Mouse (Mus musculus) lung, adult 18-20 months (tissue): ENCODE results near the gene Suds3.

Experiments used
- DNase-seq, 2 experiments: peaks; one replicate each; pipeline ENCODE4 v3.0.0; 2022; ENCODE audit warnings: mixed read lengths in 2 of 2

The Suds3 gene

DNA sequence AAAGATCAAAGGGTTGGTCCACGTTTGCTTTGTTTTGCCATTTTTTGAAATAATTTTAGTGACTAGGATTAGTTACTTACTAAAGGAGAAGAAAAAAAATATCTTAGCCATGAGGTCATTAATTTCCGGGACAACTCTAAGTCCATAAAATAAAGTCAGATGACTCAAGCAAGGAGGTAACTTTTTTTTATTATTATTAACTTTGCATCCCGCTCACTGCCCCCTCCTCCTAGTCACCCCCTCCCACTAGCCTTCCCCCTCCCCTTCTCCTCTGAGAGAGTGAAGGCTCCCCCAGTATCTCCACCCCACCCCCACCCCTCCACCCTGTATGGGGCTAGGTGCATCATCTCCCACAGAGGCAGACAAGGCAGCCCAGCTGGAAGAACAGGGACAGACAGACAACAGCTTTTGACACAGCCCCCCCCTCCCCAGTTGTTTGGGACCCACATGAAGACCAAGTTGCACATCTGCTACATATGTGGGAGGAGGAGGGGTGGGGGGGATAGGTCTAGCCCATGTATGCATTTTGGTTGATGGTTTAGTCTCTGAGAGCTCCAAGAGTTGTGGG is 19.1 kb upstream of the Suds3 start:
- DNase-seq: no peak

GRCm38 (mm10) chr5:117134066-117134888 is 18.4 kb upstream of the Suds3 start:
- DNase-seq: peak; percentile 89 to 93

GRCm38 (mm10) chr5:117133446-117134065 is 17.6 kb upstream of the Suds3 start:
- DNase-seq: peak; percentile 73 to 77

DNA sequence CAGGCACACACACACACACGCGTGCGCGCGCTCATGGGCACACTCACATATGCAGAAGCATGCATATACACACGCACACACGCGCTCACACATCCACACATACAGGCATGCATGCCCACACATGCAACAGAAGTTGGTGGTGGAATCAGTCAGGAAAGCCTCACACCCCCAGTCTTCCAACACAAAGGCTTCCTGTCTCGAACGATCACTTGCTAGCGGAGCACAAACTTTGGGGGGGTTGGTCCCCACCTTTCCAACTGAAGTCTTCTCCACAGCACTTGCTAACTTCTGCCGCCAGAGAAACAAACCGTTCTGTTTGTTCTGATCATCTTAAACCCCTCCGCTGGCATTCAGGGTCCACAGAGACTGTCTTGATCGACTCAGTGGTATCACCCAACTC is 14.8 kb upstream of the Suds3 start:
- DNase-seq: no peak

GRCm38 (mm10) chr5:117127051-117127450 is 11.1 kb upstream of the Suds3 start:
- DNase-seq: no peak

DNA sequence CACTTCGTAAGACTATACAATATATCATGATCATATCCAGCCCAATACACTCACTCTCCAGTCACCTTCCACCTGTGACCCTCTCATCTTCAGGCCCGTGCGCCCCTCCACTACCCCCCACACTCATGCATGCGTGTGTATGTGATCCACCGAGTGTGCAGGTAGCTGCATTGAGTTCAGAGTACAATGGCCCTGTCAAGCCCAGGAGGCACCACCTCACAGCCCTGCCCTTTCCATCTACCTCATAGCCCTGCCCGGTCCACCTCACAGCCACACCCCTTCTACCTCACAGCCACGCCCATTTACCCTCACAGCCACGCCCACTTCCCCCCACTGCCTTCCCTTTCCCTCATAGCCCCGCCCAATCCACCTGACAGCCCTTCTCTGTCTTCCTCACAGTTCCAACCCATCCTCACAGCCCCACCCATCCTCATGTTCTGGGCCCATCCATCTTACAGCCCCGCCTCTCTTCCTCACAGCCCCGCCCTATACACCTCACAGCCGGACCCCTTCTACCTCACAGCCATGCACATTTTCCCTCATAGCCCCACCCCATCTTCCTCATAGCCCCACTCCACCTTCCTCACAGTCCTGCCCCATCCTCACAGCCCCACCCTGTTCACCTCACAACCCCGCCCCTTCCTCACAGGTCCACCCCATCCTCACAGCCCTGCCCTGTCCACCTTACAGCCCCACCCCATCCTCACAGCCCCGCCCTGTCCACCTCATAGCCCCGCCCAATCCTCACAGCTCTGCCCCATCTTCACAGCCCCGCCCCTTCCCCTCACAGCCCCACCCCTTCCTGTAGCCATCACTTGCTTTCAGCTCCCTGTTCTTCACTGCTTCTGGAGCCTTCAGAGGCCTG is 9.8 kb upstream of the Suds3 start:
- DNase-seq: no peak

GRCm38 (mm10) chr5:117123840-117124239 is 7.9 kb upstream of the Suds3 start:
- no peak for DNase-seq

DNA sequence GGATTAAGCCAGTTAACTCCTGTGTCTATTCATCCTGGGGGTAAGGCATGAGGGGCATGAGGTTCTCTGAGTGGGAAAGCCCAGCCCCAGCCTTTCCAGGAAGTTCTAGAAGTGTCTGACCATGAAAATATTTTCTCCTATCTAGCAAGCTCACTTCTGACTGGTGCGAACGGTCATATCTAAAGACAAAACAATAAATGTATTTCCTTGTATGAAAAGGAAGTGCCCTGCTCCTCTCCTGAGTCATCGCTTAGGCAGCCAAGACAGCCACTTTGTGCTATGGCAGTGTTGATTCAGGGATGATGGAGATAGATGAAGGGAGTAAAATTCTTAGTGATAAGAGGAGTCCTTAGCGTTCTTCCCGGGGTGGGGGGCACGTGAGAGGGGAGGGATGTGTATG is 7.2 kb upstream of the Suds3 start:
- DNase-seq: peak in 1 of 2 experiments; percentile 49

GRCm38 (mm10) chr5:117121657-117122056 is 5.7 kb upstream of the Suds3 start:
- peak in 1 of 2 experiments; percentile 28 for DNase-seq

GRCm38 (mm10) chr5:117120489-117121466 is 4.9 kb upstream of the Suds3 start:
- peak in 1 of 2 experiments; percentile 27 for DNase-seq

GRCm38 (mm10) chr5:117119777-117120488 is 4.0 kb upstream of the Suds3 start, which contains the start of gene Taok3:
Taok3 (plus strand) TSS chr5:117120129.
- DNase-seq: peak; percentile 99 to 100

GRCm38 (mm10) chr5:117118850-117119249 is 2.9 kb upstream of the Suds3 start:
- DNase-seq: no peak

- DNase-seq: no peak
These were observed 2.3 kb upstream of the Suds3 start for GRCm38 (mm10) chr5:117118220-117118619.

GRCm38 (mm10) chr5:117117716-117118115 is 1.8 kb upstream of the Suds3 start:
- no peak for DNase-seq

DNA sequence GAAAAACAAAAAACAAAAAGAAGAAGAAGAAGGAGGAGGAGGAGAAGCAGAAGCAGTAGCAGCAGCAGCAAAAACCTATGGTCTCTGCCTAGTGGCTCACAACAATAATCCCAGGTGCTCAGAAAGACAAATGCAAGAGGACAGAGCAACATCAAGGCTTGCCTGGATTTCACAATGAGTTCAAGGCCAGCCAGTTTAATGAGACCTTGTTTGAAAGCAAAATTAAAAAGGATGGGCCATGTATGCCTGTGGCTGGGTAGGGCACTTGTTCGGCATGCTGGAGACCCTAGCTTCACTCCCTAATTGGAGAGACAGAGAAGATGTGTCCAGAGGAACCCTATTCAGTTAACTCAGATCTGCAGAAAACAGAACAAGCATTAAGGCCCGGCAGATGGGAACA is 1.3 kb upstream of the Suds3 start:
- DNase-seq: no peak

GRCm38 (mm10) chr5:117116660-117117059 is 747 bp upstream of the Suds3 start:
- no peak for DNase-seq

DNA sequence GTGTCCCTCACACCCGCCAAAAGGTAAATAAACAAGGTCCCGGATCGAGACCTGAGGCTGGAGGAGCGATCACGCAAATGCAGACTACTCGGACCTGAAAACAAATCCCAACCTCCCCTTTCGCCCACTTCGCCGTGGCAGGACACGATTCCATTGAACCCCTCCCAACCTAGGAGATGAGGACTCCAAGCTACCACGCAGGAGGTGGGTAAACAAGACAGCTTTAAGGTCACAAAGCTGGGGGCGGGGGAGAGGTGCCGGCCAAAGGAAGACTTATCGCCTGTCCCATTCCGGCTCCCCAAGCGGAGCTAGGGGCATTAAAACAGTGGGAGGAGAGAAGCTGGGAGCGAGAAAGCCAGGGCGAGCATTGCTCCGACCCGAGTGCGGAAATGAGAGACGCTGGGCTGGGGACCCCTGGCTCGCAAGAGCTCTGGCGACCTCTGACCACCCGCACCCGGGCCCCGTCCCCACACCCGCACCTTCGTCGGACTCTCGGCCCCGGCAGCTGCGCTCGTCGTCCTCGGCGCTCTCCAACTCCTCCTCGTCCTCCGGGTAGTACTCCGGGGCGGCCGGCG is 633 bp downstream of the Suds3 start:
- DNase-seq: peak; percentile 42 to 50

DNA sequence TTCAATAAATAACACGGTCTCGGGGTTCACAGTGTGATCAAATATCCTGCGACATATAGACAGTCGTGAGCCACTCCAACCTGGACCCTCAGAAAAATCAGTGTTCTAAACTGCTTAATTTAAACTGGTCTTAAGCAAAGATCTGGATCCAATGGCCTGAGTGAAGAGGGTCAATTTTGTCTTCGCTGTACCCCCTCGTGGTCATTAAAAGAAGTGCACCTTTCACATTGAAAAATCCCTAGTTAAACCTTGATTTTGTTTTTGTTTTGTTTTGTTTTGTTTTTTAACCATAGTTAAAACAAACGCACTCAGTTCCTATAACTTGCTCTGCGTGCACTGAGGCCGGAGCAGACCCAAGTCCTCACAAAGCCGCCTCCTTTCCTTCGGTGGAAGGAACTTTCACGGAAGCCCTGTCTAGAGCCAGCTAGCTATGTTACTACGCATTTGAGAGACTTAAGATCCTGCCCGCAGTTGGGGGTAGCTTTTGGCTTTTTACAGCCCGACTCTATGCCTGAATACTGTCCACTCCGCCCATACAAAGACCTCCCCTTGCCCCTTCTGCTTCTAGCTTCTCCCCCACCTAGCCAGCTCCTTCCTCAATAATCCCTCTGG is 1.2 kb downstream of the Suds3 start:
- DNase-seq: no peak

DNA sequence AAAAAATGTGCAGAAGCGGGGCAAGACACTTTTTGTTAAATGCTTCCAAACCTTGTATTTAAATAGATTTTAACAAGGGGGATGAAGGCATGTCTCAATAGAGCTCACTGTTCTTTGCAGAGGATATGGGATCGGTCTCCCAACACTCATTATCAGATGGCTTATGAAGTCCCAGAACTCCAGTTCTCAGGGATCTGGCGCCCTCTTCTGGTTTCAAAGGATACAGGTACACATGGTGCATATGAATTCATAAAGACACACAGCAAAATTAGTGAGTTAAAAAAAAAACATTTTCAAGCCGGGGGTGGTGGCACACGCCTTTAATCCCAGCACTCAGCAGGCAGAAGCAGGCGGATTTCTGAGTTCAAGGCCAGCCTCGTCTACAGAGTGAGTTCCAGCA is 2.6 kb downstream of the Suds3 start:
- DNase-seq: no peak

DNA sequence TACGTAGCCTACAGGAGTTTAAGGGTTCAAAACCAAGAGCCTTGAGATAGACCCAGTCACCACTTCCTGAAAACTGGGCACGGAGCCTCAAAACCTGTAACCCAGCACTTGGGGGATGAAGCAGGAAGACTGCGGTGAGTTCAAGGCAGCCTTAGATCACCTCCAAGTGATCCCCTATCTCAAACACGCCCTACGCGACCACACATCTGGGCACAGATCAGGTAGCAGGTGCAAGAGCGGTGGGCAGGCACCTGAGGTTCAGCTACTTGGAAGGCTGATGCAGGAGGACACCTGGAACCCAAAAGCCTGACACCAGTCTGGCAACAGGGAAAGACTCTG is 4.2 kb downstream of the Suds3 start:
- no peak for DNase-seq
